Mouse (Mus musculus): ENCODE data around the gene Stpg4.

Gene Stpg4

DNA sequence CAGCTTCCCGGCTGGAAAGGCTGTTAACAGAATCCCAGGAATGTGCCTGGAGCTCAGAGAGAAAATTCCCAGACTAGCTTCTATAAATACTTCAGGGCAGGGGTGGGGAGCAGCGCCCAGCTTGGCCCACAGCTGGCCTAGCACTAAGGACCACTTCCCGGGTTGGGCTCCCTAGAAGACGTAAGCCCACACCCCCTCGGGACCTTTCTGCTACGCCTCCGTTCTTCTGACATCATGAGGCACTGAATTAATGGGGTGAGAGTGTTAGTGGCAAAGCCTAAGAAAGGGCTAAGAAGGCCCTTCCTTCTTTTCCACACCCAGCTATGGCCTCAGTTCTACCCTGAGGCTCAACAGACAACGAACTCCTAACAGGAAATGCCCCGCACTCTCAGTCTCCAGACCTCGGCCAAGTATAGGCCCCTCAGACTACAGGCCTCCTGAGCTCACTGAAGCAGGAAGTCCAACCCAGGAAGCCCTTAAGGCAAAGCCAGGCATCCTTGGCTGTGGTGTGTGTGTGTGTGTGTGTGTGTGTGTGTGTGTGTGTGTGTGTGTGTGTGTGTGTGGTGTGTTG is 51.5 kb downstream of the Stpg4 start:
- no peak for DNase-seq

DNA sequence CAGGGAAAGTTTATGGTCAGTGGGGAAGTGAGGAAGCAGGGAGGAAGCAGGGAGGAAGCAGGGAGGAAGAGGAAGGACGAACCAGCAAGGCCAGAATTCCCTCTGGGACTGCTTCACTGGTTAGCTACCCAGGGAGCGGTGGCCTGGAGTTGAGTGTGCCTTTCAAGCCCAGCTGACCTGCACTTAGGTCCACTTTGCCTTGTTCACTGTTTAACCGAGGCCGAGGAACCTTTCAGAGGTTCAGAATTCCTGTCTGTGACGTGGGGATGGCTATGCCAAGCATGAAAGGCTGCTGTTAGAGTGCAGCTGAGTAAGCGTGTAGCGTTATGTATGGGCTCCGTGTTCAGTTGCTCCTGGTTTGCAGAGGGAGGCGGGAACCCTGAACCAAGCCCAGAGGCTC is 54.2 kb downstream of the Stpg4 start:
- DNase-seq = no peak

GRCm38 (mm10) chr17:87372189-87372588 is 55.4 kb downstream of the Stpg4 start:
- no peak for DNase-seq

DNA sequence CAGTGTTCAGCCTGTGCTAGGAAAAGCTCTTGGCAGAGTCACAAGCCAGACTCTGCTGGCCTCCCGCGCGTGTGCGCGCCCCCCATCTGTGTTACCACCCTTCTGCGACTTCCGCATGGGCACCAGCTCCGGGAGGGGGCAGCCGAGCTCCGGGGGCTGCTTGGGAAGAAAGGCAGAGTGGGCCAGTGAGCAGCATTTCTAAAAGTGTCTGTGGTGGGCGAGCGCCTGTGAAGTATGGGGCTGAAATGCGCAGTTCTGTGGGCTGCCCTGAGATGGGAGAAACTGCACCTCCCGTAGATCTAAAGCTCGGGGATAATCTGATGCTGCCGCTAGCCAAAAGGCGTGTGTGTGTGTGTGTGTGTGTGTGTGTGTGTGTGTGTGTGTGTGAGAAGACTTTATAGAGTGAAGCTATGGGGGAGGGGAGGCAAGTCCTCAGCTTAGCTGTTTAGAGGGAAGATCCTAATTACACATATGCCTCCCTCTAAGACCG is 58.2 kb downstream of the Stpg4 start:
- DNase-seq = no peak

DNA sequence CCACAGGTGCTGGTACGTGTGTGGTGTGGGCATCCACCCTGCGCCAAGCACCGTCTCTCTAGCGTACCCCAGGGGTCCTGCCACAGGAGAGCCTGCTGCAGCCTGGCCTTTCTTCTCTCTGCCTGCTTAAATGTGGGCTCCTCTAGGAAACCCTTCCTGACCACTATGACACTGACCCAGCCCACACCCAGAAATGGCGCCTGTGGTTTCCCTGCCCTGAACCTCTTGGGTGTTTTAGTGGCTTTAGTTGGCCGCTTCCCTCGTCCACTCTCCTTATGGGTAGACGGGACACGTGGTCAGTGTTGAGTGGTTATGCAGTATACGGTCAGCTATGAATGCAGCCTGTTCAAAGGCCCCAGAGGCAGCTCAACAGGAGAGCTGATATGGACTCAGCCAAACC is 59.1 kb downstream of the Stpg4 start:
- no peak for DNase-seq

- peak; percentile 40 for DNase-seq
Observed at GRCm38 (mm10) chr17:87367640-87368039, 59.9 kb downstream of the Stpg4 start.

GRCm38 (mm10) chr17:87367228-87367627 is 60.3 kb downstream of the Stpg4 start:
- no peak for DNase-seq

- no peak for DNase-seq
Observed at GRCm38 (mm10) chr17:87366520-87366919, 61.0 kb downstream of the Stpg4 start.

DNA sequence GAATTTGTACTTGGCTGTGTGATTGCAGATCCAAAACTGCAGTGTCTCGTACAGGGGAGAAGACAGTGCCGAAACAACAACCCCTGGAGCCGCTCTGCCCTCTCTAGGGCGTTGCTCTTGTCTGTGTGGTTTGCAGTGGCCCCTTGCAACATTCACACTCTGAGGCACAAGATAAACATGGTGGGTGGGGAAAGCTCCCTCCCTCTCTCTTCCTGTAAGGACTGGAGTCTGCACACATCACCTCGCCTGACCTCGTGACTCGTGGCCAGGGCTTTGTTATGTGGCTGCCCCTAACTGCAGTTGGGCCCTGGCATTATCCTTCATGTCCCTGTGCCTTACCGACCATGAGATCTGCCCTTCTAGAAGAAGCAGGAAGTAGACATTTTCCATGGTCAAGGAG is 62.3 kb downstream of the Stpg4 start:
- DNase-seq = no peak

DNA sequence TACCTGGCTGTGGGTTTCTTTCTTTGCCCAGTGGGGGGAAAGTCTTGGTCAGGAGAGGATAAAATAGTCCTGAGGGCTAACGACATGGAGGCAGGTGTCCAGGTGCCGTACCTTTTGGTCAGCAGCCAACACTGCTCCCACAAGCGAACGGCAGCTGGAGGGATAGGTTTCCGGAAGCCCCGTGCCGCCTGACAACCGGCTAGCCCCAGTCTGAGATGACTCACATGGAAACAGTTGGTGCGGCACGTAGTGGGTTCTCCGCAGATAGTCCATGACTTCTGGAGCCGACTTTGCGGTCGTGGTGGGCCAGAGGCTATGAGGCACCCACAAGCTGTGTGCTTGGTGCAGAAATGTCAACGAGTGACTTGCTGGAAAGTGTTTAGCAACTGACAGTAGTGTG is 63.4 kb downstream of the Stpg4 start:
- no peak for DNase-seq

DNA sequence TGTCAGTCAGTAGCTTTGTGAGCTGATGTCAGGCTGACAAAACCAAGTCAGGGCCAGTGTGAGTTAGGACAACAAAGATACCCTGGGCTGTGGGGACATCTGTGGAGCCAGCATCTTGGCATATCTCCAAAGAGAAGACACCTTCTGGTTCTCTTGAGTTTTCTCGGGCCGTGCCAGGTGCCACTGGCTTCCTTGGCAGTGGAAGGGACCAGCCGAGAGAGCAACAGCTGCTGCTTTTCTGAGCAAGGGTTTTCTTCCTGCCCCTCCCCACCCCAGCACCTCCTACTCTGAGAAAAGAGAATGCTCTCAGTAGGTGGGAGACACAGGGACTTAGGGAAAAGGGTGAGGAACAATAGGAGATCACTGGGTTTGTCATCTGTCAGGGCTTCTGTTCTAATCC is 66.4 kb downstream of the Stpg4 start:
- peak; percentile 33 for DNase-seq

- DNase-seq = no peak
Observed at GRCm38 (mm10) chr17:87357506-87357905, 70.0 kb downstream of the Stpg4 start.

DNA sequence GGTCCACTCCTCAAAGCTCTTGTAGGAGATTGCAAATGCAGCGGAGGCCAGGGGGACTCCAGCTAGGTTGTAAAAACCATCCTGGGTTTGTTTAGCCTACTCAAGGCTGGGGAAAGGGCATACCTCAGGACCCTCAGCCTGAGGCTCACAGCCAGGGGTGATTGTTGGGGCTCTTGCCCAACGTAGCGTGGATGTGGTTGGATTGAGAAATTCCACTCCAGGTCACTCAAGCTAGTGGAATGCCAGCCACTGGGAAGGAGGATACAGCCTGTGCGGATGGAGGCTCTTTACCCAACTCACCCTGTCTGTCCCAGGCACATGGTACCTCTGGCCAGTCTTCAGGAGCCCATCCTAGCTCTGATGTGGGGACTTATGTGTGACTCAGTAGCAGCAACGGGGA is 71.3 kb downstream of the Stpg4 start:
- DNase-seq = no peak

GRCm38 (mm10) chr17:87355456-87355855 is 72.1 kb downstream of the Stpg4 start:
- no peak for DNase-seq

- no peak for DNase-seq
Observed at GRCm38 (mm10) chr17:87353745-87354320, 73.7 kb downstream of the Stpg4 start.

GRCm38 (mm10) chr17:87352898-87353225 is 74.7 kb downstream of the Stpg4 start:
- no peak for DNase-seq

GRCm38 (mm10) chr17:87352106-87352897 is 75.2 kb downstream of the Stpg4 start:
- DNase-seq = peak; percentile 24

DNA sequence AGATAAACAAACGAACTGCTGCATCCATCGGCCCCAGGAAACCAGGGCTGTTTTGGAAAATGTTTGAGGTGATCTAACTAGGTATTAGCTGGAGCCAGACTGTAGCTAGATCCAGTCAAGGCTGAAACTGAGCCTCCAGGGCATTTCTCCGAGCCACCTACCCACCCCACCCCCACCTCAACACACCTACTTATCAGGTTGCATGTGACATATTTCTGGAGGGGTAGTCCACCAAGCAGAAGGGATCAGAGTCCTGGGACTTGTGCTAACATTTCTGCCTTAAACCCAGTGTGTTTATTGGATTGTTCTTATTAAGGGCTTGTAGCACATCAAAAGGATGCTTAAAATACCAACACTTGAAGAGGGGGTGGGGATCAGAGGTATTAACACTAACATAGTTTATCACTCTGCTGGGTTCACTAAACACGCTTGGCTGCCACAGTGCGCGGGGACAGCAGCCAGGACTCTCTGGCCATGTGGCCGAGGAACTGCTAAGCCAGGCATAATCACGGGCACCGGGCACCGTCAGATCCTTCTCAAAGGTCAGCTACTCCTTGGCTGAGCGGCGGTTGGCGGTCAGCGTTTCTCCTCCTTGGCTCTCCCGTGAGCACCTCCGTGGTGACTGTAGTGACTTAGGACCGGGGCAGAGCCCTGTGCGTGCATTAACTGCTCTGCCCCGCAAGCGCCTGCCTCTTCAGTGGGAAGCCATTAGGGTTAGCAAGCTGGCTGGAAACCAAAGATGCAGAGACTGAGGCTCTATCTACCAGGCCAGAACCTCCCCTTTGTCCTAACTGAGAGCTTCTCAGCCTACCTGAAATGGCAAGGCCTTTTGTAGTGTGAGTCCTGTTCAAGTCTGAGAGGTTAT is 76.1 kb downstream of the Stpg4 start:
- DNase-seq = peak; percentile 72

GRCm38 (mm10) chr17:87350471-87351240 is 76.9 kb downstream of the Stpg4 start:
- DNase-seq = peak; percentile 30

DNA sequence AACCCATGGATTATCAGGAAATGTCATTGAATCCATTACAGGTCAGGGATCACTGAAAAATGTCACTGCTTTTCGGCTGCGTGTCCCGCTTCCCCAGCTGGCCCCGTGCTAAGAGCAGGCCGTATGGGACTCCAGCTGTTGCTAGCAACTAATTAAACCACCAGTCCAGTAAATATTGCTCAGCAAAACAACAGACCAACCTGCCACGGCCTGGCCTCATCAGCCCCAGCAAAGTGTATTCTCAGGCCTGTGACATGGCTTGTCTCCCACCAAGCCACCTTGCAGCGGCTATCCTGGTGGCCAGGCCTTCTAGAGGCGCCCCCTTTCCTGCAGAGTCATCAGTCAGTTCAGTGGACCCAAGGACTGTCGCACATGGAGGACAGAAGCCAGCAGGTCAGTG is 78.0 kb downstream of the Stpg4 start:
- no peak for DNase-seq

DNA sequence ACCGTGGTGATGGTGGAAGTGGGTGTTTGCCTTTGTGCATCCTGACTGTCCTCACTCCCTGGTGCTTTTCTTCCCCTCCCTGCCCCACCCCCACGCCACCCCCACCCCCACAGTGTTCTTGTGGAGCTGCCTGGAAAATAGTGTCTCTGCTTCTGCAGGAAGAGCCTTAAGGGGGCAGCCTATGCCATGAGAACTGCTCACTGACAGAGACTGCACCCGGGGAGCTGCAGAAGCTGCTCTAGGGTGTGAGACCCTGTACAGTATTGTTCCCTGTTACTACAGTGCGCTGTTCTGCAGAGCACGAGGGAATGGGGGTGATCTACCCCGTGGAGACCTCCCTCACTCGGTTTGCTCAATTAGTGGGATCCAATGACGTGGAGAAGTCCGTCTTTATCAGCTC is 78.5 kb downstream of the Stpg4 start:
- no peak for DNase-seq

- no peak for DNase-seq
Observed at GRCm38 (mm10) chr17:87348353-87348752, 79.2 kb downstream of the Stpg4 start.

GRCm38 (mm10) chr17:87345252-87345593 is 82.3 kb downstream of the Stpg4 start:
- no peak for DNase-seq
